Mouse (Mus musculus) CH12.LX (cell line): Measurements from ENCODE around the gene Hid1. TPM values are rescaled to one million over a fixed set of nuclear protein-coding genes. Genes with fewer than 3 reads are reported as not detected.

Experiments
- DNase-seq: peaks from one replicate; pipeline ENCODE4 v3.0.0-alpha.2; 2013; ENCODE audit errors: extremely low read depth
- H3K27ac ChIP-seq: 2 replicates; pipeline ENCODE4 v1.5.1; 2012; ENCODE audit warnings: low read depth, mild to moderate bottlenecking, control low read depth, moderate library complexity; ENCODE audit not compliant: insufficient read depth
- H3K27me3 ChIP-seq: replicated peaks from 2 replicates; pipeline ENCODE3; 2012; ENCODE audit warnings: inconsistent platforms
- H3K36me3 ChIP-seq, 2 experiments: replicated peaks in 1 of 2; 2 replicates each; pipeline versions ENCODE3 to v1.6.1; 2012; ENCODE audit warnings: inconsistent platforms in 1 of 2, low read length in 1 of 2, mild to moderate bottlenecking in 1 of 2, mixed read lengths in 1 of 2, moderate library complexity in 1 of 2; ENCODE audit not compliant: control insufficient read depth in 1 of 2, insufficient read depth in 1 of 2
- H3K4me1 ChIP-seq, 2 experiments: 2 replicates each; pipeline ENCODE4 v1.6.1; 2012; ENCODE audit warnings: inconsistent platforms in 1 of 2, moderate library complexity in 1 of 2; ENCODE audit not compliant: insufficient read depth in 2 of 2, control insufficient read depth in 1 of 2
- H3K4me2 ChIP-seq: 2 replicates; pipeline ENCODE4 v1.6.1; 2012; ENCODE audit warnings: low read depth, mild to moderate bottlenecking, control low read depth; ENCODE audit not compliant: poor library complexity, insufficient read depth, severe bottlenecking
- H3K4me3 ChIP-seq, 3 experiments: fragments of 150-350 bp in 1 of 3; sonication (generic) in 1 of 3; replicated peaks in 1 of 3; 2 replicates each; pipeline versions ENCODE3 to v1.5.1; 2011 to 2012; ENCODE audit warnings: low read depth in 2 of 3, low read length in 2 of 3, mild to moderate bottlenecking in 2 of 3, moderate library complexity in 2 of 3, control low read depth in 1 of 3, improper control_type of control experiment in 1 of 3, inconsistent platforms in 1 of 3, mixed read lengths in 1 of 3; ENCODE audit not compliant: poor library complexity in 1 of 3
- H3K79me2 ChIP-seq: replicated peaks from 2 replicates; pipeline ENCODE4 v1.6.1; 2012; ENCODE audit warnings: mild to moderate bottlenecking, moderate library complexity; ENCODE audit not compliant: control insufficient read depth, poor library complexity, insufficient read depth, severe bottlenecking; ENCODE audit errors: extremely low read depth
- H3K9ac ChIP-seq: 2 replicates; pipeline ENCODE4 v1.6.1; 2012; ENCODE audit warnings: low read depth, mild to moderate bottlenecking, control low read depth, moderate library complexity; ENCODE audit not compliant: insufficient read depth
- H3K9me3 ChIP-seq: replicated peaks from 2 replicates; pipeline ENCODE3; 2012; ENCODE audit warnings: low read length, inconsistent platforms, mixed read lengths
- CTCF ChIP-seq, 2 experiments: IDR thresholded peaks in 1 of 2; conservative IDR thresholded peaks in 1 of 2; 2 replicates each; pipeline ENCODE4 v1.5.1; 2011 to 2012; ENCODE audit warnings: low read depth in 2 of 2, low read length in 2 of 2, improper control_type of control experiment in 1 of 2, inconsistent platforms in 1 of 2, mild to moderate bottlenecking in 1 of 2, moderate library complexity in 1 of 2
- EP300 ChIP-seq: IDR thresholded peaks from 2 replicates; pipeline ENCODE4 v1.6.1; 2011; ENCODE audit warnings: low read length, improper control_type of control experiment
- MAFK ChIP-seq: IDR thresholded peaks from 2 replicates; pipeline ENCODE4 v1.6.1; 2011; ENCODE audit warnings: low read length, improper control_type of control experiment; ENCODE audit not compliant: insufficient replicate concordance
- MAX ChIP-seq: IDR thresholded peaks from 2 replicates; pipeline ENCODE4 v1.6.1; 2011; ENCODE audit warnings: low read length, improper control_type of control experiment
- PAX5 ChIP-seq: IDR thresholded peaks from 2 replicates; pipeline ENCODE4 v1.6.1; 2012; ENCODE audit warnings: low read length, inconsistent platforms, mixed read lengths
- SIN3A ChIP-seq: IDR thresholded peaks from 2 replicates; pipeline ENCODE4 v1.6.1; 2012; ENCODE audit warnings: low read length, improper control_type of control experiment, inconsistent platforms
- ZKSCAN1 ChIP-seq: IDR thresholded peaks from 2 replicates; pipeline ENCODE4 v1.6.1; 2012; ENCODE audit warnings: low read depth, inconsistent platforms, low read length, improper control_type of control experiment, borderline replicate concordance
- ZMIZ1 ChIP-seq: IDR thresholded peaks from 2 replicates; pipeline ENCODE4 v1.6.1; 2012; ENCODE audit warnings: low read depth, mild to moderate bottlenecking, inconsistent platforms, low read length, improper control_type of control experiment
- ZNF384 ChIP-seq: IDR thresholded peaks from 2 replicates; pipeline ENCODE4 v1.6.1; 2012; ENCODE audit warnings: low read depth, low read length, improper control_type of control experiment, inconsistent platforms
- dilution Hi-C: fragments of 300-500 bp; cut with MboI; formaldehyde crosslinking; loops from 2 replicates; pipeline ENCODE4 v1.14.3; 2020; ENCODE audit warnings: low sequenced_read_pairs; ENCODE audit not compliant: extremely low pct_unique_long_range_greater_than_20kb, extremely low pct_ligation_motif_present
- in situ Hi-C: fragments of 300-500 bp; cut with MboI; formaldehyde crosslinking; loops from 3 replicates; pipeline ENCODE4 v1.14.3; 2019; ENCODE audit warnings: low sequenced_read_pairs, low pct_ligation_motif_present, low pct_unique_long_range_greater_than_20kb, mixed read lengths
- polyA plus RNA-seq: library from polyadenylated mRNA; unstranded; fragments of >175 nt; gene quantifications from 2 replicates; pipeline ENCODE4 v1.2.1, GENCODE M21; 2012; ENCODE audit warnings: low read depth; ENCODE audit not compliant: insufficient read length
- total RNA-seq, 2 experiments: library from RNA; depleted of rRNA; stranded (reverse); fragments of 300-350 nt in 1 of 2; fragments of >200 nt in 1 of 2; gene quantifications; 2 replicates each; pipeline ENCODE4 v1.2.3; 2012 to 2014

The Hid1 gene
- total and polyA plus RNA-seq, 3 experiments = 0.12 to 3.6 (median 0.36) TPM

DNA sequence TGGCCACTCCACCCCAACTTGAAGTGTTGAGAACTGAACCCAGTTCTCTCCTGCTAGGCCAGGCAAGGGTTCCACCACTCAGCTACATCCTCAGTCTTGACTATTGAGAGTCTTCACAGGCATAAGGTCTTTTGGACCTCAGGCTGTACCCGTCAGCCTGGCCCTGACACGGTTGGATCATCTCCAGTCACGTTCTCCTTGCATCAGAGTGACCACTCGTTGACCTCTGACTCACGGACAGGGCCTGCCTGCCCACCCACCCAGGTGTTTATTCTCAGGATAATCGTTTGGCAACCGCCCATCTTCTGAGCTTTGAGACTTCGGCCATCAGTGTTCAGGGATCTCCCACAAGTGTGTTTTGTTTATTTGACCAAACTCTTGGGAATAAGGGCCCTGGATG is 64.4 kb downstream of the Hid1 start:
- Histone ChIP-seq H3K9me3 (peaks cover 11% of the 10 kb centered on the region), H3K9ac (no peak overlapping the region), H3K27ac (no peak overlapping the region), H3K36me3 (no peaks in the 10 kb centered on the region), H3K4me2 (no peak overlapping the region), H3K4me3 (no peak overlapping the region), H3K4me1 (peaks cover 0 to 10% of the 10 kb centered on the region in 2 experiments; a peak in 2 of 4 replicates), H3K79me2 (no peaks in the 10 kb centered on the region), H3K27me3 (peaks cover 81% of the 10 kb centered on the region)
- TF ChIP-seq ZMIZ1 = no peak
- TF ChIP-seq SIN3A = no peak
- TF ChIP-seq ZNF384 = no peak
- no peak for TF ChIP-seq MAX
- TF ChIP-seq EP300 = no peak
- no peak for TF ChIP-seq MAFK
- in situ Hi-C loops (no loop called here), dilution Hi-C loops (no loop called here)
- DNase-seq = no peak

DNA sequence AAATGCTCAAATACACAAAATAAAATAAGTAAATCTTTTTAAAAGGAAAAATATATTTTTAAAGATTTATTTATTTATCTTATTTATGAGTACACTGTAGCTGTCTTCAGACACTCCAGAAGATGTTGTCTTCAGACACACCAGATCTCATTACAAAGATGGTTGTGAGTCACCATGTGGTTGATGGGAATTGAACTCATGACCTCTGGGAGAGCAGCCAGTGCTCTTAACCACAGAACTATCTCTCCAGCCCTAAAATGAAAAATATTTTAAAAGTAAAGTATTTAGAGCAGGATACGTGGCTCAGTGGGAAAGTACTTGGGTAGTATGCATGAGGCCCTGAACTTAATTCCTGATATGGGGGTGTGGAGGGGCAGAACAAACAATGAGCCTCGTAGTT is 66.2 kb downstream of the Hid1 start:
- H3K27me3 ChIP-seq = peaks cover 83% of the 10 kb centered on the region

DNA sequence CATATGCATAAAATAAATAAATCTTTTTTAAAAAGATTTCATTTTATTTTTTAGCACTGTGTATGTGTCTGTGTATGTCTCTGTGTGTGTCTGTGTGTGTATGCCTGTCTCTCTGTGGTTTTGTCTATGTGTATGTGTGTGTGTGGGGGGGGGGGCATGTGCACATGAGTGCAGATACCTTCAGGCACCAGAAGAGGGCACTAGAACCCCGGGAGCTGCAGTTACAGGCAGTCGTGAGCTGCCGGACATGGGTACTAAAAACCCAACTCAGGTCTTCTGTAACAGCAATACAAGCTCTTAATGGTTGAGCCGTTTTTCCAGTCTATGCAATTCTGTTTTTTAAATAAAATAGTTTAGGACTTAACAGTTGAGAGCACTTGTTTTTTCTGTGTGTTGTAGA is 66.8 kb downstream of the Hid1 start:
- H3K4me2 ChIP-seq = no peak overlapping the region
- no peak overlapping the region for H3K27ac ChIP-seq
- peaks cover 85% of the 10 kb centered on the region for H3K27me3 ChIP-seq
- H3K36me3 ChIP-seq = no peaks in the 10 kb centered on the region
- no peaks in the 10 kb centered on the region for H3K79me2 ChIP-seq
- H3K4me1 ChIP-seq = peaks cover 7 to 9% of the 10 kb centered on the region in 2 experiments
- DNase-seq = no peak
- in situ Hi-C loops = no loop called here
- no peak overlapping the region for H3K9ac ChIP-seq
- H3K4me3 ChIP-seq = no peak overlapping the region
- H3K9me3 ChIP-seq = peaks cover 11% of the 10 kb centered on the region
- TF ChIP-seq MAX = no peak
- TF ChIP-seq SIN3A = no peak
- TF ChIP-seq CTCF (conservative IDR thresholded peaks at IDR 0.05 in 1 of 2, IDR thresholded peaks at IDR 0.05 in 1 of 2; ENCODE audit: low read depth in 2 of 2, low read length in 2 of 2) = peak in 1 of 2 experiments; percentile 44; a peak in 2 of 4 replicates
- TF ChIP-seq, all 38 proteins: peak for 1
- dilution Hi-C loops = no loop called here

More for the DNA sequence above, 66.2 kb downstream of the Hid1 start:
- H3K27ac ChIP-seq = no peak overlapping the region
- in situ Hi-C loops (no loop called here), dilution Hi-C loops (no loop called here)
- peaks cover 4 to 12% of the 10 kb centered on the region in 2 experiments; a peak in 3 of 4 replicates for H3K4me1 ChIP-seq
- no peak for DNase-seq
- no peak overlapping the region for H3K9ac ChIP-seq
- H3K9me3 ChIP-seq = peaks cover 11% of the 10 kb centered on the region
- TF ChIP-seq ZKSCAN1 (no peak), PAX5 (no peak)
- H3K4me2 ChIP-seq = no peak overlapping the region
- H3K36me3 ChIP-seq = no peaks in the 10 kb centered on the region
- H3K4me3 ChIP-seq = no peak overlapping the region
- no peaks in the 10 kb centered on the region for H3K79me2 ChIP-seq
